Mouse (Mus musculus) bone marrow macrophage, adult 2 months (primary cell): ENCODE measurements around the gene Ttc28.

Experiments used
- CTCF ChIP-seq: IDR thresholded peaks from 2 replicates; pipeline ENCODE4 v1.5.1; 2012; ENCODE audit warnings: low read depth, mild to moderate bottlenecking, low read length, moderate library complexity
- POLR2A ChIP-seq: IDR thresholded peaks from 2 replicates; pipeline ENCODE4 v1.6.1; 2012; ENCODE audit warnings: mild to moderate bottlenecking, low read depth, low read length, borderline replicate concordance

- TF ChIP-seq POLR2A (no peak), CTCF (no peak)
These were observed 190.8 kb downstream of the Ttc28 start for GRCm38 (mm10) chr5:111070361-111070760.
